Mouse (Mus musculus) liver, embryonic 13.5 days (tissue): ENCODE data around the gene Fam114a2. TPM values are rescaled to one million over a fixed set of nuclear protein-coding genes. Genes with fewer than 3 reads are reported as not detected.
A peak's percentile ranks its signal among the peaks of the same experiment; 100 is the strongest.

Experiments
- ATAC-seq: fragments of 200-750 bp; cut with Nextera tagmentation; 2 replicates; pipeline ENCODE4 v1.8.0; 2017; ENCODE audit warnings: low read depth, mild to moderate bottlenecking, moderate number of reproducible peaks, moderate library complexity
- DNase-seq: peaks from one replicate; pipeline ENCODE4 v3.0.0; 2022
- H3K27ac ChIP-seq: fragments of 300-500 bp; sonication (generic); 2 replicates; pipeline ENCODE4 v1.5.1; 2015; ENCODE audit warnings: moderate library complexity, mild to moderate bottlenecking, inconsistent platforms
- H3K27me3 ChIP-seq: fragments of 300-500 bp; sonication (generic); 2 replicates; pipeline ENCODE4 v1.6.1; 2015; ENCODE audit warnings: mild to moderate bottlenecking, inconsistent platforms
- H3K36me3 ChIP-seq: fragments of 300-500 bp; sonication (generic); 2 replicates; pipeline ENCODE4 v1.6.1; 2015; ENCODE audit warnings: mild to moderate bottlenecking, inconsistent platforms
- H3K4me1 ChIP-seq: fragments of 300-500 bp; sonication (generic); replicated peaks from 2 replicates; pipeline ENCODE4 v1.6.1; 2015; ENCODE audit warnings: inconsistent platforms
- H3K4me2 ChIP-seq: fragments of 300-500 bp; sonication (generic); 2 replicates; pipeline ENCODE4 v1.6.1; 2015; ENCODE audit warnings: inconsistent platforms, mild to moderate bottlenecking, moderate library complexity
- H3K4me3 ChIP-seq: fragments of 300-500 bp; sonication (generic); replicated peaks from 2 replicates; pipeline ENCODE4 v1.5.1; 2015; ENCODE audit warnings: mild to moderate bottlenecking, inconsistent platforms
- H3K9ac ChIP-seq: fragments of 300-500 bp; sonication (generic); 2 replicates; pipeline ENCODE4 v1.6.1; 2015; ENCODE audit warnings: mild to moderate bottlenecking, inconsistent platforms
- H3K9me3 ChIP-seq: fragments of 300-500 bp; sonication (generic); replicated peaks from 2 replicates; pipeline ENCODE4 v1.6.1; 2016; ENCODE audit warnings: inconsistent platforms
- WGBS: fragments of 180-500 bp; shearing (Covaris S2); methylation state at CpG from one replicate; pipeline ENCODE4 v1.1.7; 2015; ENCODE audit not compliant: insufficient replicate concordance; 5-methylcytosine and 5-hydroxymethylcytosine counted together
- polyA plus RNA-seq: library from polyadenylated mRNA; unstranded; fragments of >200 nt; fragmentation: Nextera tagmentation; extraction: Ambion mirVana; gene quantifications from 2 replicates; pipeline ENCODE4 v1.2.1, GENCODE M21; 2015

The Fam114a2 gene
- polyA plus RNA-seq, 1 experiment from 2014 or later: 31.3 TPM

DNA sequence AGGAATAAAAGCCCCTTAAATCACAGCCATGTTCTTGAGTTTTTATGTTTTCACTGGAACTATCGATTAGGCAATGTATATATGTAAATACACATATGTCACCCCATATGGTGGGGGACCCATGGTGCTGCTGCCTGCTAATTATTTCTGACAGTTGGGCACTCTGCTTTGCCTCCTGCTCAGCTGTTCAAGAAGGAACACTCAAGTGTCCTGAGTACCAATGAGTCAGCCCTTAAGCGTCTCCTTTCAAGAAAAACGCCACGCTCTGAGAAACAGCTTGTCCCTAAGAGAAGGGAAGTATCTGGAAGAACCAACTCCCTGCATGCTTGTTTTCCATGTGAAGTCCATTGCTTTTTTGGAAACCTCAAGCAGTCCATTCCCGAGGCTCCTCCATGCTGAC is 17.5 kb upstream of the Fam114a2 start:
- ATAC-seq (no peak), DNase-seq (no peak)
- Histone ChIP-seq H3K36me3 (peaks cover 12% of the 10 kb centered on the region), H3K4me2 (no peak overlapping the region), H3K27me3 (no peaks in the 10 kb centered on the region), H3K27ac (no peak overlapping the region), H3K4me1 (no peaks in the 10 kb centered on the region), H3K9me3 (no peaks in the 10 kb centered on the region), H3K4me3 (no peak overlapping the region), H3K9ac (no peak overlapping the region)
- WGBS: 85% methylated on average over 5 of the region's 5 CpGs

DNA sequence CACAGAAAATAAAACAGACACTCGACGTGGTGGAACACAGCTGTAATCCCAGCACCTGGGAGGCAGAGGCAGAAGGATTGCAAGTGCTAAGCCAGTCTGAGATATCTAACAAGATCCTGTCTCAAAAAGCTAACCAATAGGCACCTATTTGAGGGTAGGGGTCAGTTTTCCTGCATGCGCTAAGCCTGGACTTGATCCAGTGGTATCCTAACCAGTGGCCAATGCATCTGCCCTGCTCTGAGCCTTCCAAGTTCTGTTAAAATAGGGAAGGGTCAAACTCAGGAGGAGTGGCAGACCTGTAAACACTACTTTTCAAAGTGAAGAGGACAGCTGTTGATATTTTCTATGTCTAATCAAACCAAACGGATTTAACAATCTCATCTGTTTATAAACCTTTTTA is 13.9 kb upstream of the Fam114a2 start:
- Histone ChIP-seq H3K36me3 (peaks cover 33% of the 10 kb centered on the region), H3K4me1 (no peaks in the 10 kb centered on the region), H3K9me3 (no peaks in the 10 kb centered on the region), H3K9ac (no peak overlapping the region), H3K4me3 (no peak overlapping the region), H3K27ac (no peak overlapping the region), H3K4me2 (no peak overlapping the region), H3K27me3 (no peaks in the 10 kb centered on the region)
- 79% methylated on average over 4 of the region's 4 CpGs for WGBS
- DNase-seq (no peak), ATAC-seq (no peak)

DNA sequence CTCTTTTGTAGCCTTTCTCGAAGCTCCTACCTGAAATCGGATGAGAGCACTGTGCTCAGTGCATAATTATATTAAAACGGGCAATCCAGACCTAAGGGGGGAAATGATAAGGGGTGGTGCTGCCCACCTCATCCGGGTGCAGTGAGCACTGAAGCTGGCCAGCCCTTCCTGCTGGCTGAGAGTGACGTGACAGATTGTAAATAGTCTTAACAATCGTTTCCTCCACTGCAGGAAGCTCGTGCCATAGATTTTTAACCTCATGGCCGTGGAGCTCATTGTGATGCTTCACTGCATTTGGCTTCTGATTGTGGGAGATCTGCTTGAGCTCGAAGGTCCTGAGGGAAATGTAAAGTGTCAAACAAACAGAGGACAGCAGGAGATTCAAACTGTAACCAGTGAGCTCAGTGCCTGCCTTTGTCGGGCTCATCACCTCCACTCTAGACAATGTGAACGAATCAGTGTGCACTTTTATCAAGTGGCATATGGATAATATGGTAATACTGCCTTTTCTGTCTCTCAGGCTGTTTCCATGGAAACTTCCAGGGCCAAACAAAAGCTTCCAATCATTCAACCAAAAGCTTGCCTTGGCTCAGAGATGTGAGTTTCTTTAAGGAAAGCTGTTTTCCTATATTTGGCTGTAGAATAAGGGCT is 13.0 kb upstream of the Fam114a2 start:
- H3K9me3 ChIP-seq: no peaks in the 10 kb centered on the region
- no peak for ATAC-seq
- no peak overlapping the region for H3K27ac ChIP-seq
- no peak overlapping the region for H3K4me3 ChIP-seq
- 51% methylated on average over 11 of the region's 11 CpGs for WGBS
- H3K4me2 ChIP-seq: no peak overlapping the region
- DNase-seq: no peak
- no peak overlapping the region for H3K9ac ChIP-seq
- no peaks in the 10 kb centered on the region for H3K27me3 ChIP-seq
- H3K36me3 ChIP-seq: peaks cover 33% of the 10 kb centered on the region
- no peaks in the 10 kb centered on the region for H3K4me1 ChIP-seq

DNA sequence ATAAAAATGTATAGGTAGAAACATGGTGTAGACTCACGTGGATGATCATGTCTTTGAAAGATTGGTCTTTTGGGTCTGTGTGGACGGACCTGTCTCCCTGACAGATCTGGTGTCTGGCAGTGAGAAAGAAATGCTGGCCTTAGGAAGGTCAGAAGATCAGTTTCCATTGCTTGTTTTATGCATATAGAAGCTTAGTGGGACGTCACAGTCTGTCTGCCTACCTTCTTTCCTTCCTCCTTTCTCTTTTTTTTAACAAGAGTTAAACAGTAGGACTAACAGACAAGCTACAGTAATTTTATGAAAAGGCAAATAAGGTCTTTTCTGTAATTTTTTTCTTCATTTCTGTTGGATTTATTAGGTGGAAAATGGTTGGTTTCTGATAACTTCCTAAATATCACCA is 10.7 kb upstream of the Fam114a2 start:
- Histone ChIP-seq H3K27me3 (no peaks in the 10 kb centered on the region), H3K9me3 (no peaks in the 10 kb centered on the region), H3K27ac (no peak overlapping the region), H3K4me1 (peaks cover 6% of the 10 kb centered on the region; the same call in 1 of the 2 replicates), H3K9ac (no peak overlapping the region), H3K4me2 (no peak overlapping the region), H3K4me3 (no peak overlapping the region), H3K36me3 (peaks cover 33% of the 10 kb centered on the region)
- DNase-seq (no peak), ATAC-seq (no peak)
- WGBS: 72% methylated on average over 3 of the region's 3 CpGs

DNA sequence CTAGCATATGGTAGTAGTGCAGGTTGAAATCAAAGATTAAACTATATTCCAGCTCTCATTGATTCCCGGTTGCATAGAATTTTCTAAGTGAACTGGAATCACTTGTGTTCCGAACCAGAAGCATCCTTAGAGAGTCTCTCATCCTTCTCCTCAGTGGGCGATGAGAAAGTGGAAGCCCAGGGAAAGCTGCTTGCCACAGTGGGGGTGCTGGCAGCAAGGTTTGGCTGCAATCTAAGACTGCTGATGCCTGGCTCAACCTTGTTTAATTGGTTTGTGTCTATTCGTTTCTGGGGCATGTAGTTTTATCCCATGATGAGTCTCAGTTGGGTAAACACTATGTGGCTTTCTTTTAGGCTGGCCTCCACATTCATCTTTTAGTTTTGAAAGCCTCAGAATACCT is 9.1 kb upstream of the Fam114a2 start:
- WGBS: 63% methylated on average over 4 of the region's 4 CpGs

DNA sequence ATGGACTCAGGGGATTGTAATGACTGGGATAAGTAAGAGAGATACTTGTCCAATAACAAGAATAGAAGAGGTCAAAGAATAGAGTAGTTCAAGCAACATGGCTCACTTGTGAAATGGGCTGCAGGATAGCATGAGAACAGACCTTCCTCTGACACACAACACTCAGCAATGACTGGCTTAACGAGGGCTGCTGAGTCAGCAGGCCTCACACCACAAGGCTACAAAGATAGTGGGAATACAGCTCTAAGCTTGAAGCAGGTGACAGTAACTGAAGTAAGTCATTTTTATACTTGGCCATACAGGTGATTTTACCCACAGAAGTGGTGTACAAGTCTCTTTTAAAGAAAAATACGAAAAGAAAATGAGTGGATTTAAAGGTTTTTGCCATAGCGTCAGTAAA is 7.5 kb upstream of the Fam114a2 start:
- no peak for DNase-seq

More for the DNA sequence above, 9.1 kb upstream of the Fam114a2 start:
- Histone ChIP-seq H3K27ac (no peak overlapping the region), H3K9me3 (no peaks in the 10 kb centered on the region), H3K9ac (no peak overlapping the region), H3K4me2 (no peak overlapping the region), H3K4me3 (no peak overlapping the region), H3K36me3 (peaks cover 27% of the 10 kb centered on the region), H3K4me1 (peaks cover 12% of the 10 kb centered on the region; the same call in 1 of the 2 replicates), H3K27me3 (no peaks in the 10 kb centered on the region)
- DNase-seq (no peak), ATAC-seq (no peak)

DNA sequence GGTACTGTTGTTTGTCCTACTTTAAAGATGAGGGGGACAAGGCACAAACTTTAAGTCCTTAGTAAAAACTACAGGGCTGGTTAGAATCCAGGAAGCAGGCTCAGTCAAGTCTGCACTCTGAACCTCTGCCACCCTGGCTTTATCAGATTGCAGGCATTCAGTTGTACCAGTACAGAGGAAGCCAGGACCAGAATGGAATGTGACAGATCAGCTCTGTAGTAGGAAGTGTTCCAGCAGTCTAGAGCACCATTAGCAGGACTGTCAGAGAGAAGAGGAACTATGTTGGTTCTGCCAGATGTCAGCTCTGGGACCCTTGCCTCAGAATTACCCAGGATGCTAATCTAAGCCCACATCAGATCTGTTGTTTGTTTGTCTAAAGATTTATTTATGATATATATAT is 6.2 kb upstream of the Fam114a2 start:
- H3K27me3 ChIP-seq: no peaks in the 10 kb centered on the region
- peaks cover 16% of the 10 kb centered on the region for H3K4me1 ChIP-seq
- H3K27ac ChIP-seq: no peak overlapping the region
- H3K4me3 ChIP-seq: no peak overlapping the region
- DNase-seq (no peak), ATAC-seq (no peak)
- peaks cover 13% of the 10 kb centered on the region for H3K36me3 ChIP-seq
- H3K9ac ChIP-seq: no peak overlapping the region
- H3K4me2 ChIP-seq: no peak overlapping the region
- no peaks in the 10 kb centered on the region for H3K9me3 ChIP-seq

More for the DNA sequence above, 7.5 kb upstream of the Fam114a2 start:
- 62% methylated on average over 3 of the region's 3 CpGs for WGBS
- Histone ChIP-seq H3K4me2 (no peak overlapping the region), H3K27ac (no peak overlapping the region), H3K9ac (no peak overlapping the region), H3K9me3 (no peaks in the 10 kb centered on the region), H3K36me3 (peaks cover 24% of the 10 kb centered on the region), H3K4me3 (no peak overlapping the region), H3K27me3 (no peaks in the 10 kb centered on the region), H3K4me1 (peaks cover 12% of the 10 kb centered on the region; the same call in 1 of the 2 replicates)
- ATAC-seq: no peak

DNA sequence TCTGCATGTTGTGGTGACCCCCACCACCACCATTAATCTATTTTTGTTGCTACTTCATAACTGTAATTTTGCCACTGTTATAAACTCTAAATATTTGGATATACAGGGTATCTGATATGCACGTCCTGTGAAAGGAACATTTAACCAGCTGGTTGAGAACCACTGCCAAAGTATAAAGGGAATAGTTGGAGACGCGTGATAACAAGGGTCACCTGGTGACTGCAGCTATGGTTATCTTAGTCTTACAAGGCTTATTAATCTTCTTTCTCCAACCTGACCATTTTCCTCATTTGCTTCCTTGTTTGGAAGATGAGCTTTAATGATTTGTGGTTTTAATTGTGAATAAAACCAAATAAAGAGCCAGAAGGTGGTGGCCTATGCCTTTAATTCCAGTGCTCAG is 5.0 kb upstream of the Fam114a2 start:
- H3K27ac ChIP-seq: no peak overlapping the region
- no peak overlapping the region for H3K9ac ChIP-seq
- 66% methylated on average over 3 of the region's 3 CpGs for WGBS

DNA sequence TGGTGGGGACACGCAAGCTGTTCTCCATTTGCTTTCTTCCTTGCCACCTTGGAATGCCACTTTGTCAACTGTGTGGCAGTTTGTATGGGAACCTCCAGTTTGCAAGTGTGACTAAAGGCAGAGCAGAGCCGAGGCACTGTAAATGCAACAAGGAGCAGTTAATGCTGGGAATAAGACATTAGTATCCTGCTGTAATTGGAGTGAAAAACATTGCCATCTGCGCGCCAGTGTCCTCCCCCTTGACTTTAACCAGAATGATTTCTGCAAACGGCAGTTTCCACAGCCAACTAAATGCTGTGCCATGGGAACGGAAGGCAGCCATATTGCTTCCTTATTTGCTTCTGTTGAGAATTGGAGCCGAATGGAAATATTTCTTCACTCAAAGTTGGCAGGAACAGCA is 3.6 kb upstream of the Fam114a2 start:
- Histone ChIP-seq H3K4me1 (peaks cover 32% of the 10 kb centered on the region), H3K27me3 (no peaks in the 10 kb centered on the region), H3K9me3 (no peaks in the 10 kb centered on the region), H3K27ac (no peak overlapping the region), H3K36me3 (0 out of 2 replicates have a peak, but pooled peaks cover 4% of the 10 kb centered on the region), H3K4me3 (no peak overlapping the region), H3K4me2 (no peak overlapping the region), H3K9ac (no peak overlapping the region)
- DNase-seq (no peak), ATAC-seq (no peak)
- WGBS: 81% methylated on average over 7 of the region's 7 CpGs

More for the DNA sequence above, 5.0 kb upstream of the Fam114a2 start:
- peaks cover 10% of the 10 kb centered on the region; the same call in 1 of the 2 replicates for H3K36me3 ChIP-seq
- H3K9me3 ChIP-seq: no peaks in the 10 kb centered on the region
- peaks cover 24% of the 10 kb centered on the region for H3K4me1 ChIP-seq
- no peak for ATAC-seq
- DNase-seq: no peak
- no peak overlapping the region for H3K4me3 ChIP-seq
- no peaks in the 10 kb centered on the region for H3K27me3 ChIP-seq
- no peak overlapping the region for H3K4me2 ChIP-seq

DNA sequence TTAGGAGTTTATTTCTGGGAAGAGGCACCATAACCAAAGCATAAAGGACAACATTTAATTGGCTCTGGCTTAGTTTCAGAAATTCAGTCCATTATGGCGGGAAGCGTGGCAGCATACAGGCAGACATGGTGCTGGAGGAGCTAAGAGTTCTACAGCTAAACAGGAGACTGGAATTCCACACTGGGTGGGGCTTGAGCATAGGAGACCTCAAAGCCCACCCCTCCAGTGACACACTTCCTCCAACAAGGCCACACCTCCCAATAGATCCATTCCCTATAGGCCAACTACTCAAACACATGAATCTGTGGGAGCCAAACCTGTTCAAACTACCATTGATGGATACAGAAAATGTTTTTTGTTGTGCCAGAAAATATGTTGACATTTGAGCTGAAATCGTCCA is 2.8 kb upstream of the Fam114a2 start:
- WGBS: 87% methylated on average over 3 of the region's 3 CpGs
- H3K4me2 ChIP-seq: no peak overlapping the region
- DNase-seq: no peak

DNA sequence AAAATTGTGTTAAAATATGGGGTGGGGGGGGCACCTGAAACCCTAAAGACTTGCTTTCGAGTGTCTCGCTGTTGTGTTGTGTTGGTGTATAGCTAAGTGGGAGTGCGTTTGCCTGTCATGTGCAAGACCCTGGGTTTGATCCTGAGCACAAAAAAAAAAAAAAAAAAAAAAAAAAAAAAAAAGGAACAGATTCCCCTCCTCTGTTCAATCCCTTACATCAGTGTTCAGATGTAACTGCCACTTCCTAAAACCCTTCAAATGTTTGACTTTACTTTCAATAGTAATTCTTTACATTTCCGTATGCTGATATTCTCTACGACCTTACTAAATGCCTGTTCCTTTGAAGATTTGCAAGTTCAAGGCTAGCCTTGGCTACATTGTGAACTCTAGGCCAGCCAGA is 887 bp upstream of the Fam114a2 start:
- H3K4me1 ChIP-seq: peaks cover 31% of the 10 kb centered on the region
- no peak overlapping the region for H3K27ac ChIP-seq
- ATAC-seq (no peak), DNase-seq (no peak)
- H3K9me3 ChIP-seq: no peaks in the 10 kb centered on the region
- H3K27me3 ChIP-seq: no peaks in the 10 kb centered on the region
- peak overlapping the region; percentile 80 for H3K4me2 ChIP-seq
- WGBS: 69% methylated on average over 5 of the region's 5 CpGs
- H3K4me3 ChIP-seq: peak overlapping the region; percentile 95
- H3K9ac ChIP-seq: peak overlapping the region; percentile 90
- H3K36me3 ChIP-seq: 0 out of 2 replicates have a peak, but pooled peaks cover 4% of the 10 kb centered on the region

More for the DNA sequence above, 2.8 kb upstream of the Fam114a2 start:
- Histone ChIP-seq H3K9me3 (no peaks in the 10 kb centered on the region), H3K27me3 (no peaks in the 10 kb centered on the region), H3K4me1 (peaks cover 35% of the 10 kb centered on the region), H3K36me3 (0 out of 2 replicates have a peak, but pooled peaks cover 4% of the 10 kb centered on the region), H3K9ac (no peak overlapping the region), H3K27ac (no peak overlapping the region), H3K4me3 (no peak overlapping the region)
- ATAC-seq: no peak

DNA sequence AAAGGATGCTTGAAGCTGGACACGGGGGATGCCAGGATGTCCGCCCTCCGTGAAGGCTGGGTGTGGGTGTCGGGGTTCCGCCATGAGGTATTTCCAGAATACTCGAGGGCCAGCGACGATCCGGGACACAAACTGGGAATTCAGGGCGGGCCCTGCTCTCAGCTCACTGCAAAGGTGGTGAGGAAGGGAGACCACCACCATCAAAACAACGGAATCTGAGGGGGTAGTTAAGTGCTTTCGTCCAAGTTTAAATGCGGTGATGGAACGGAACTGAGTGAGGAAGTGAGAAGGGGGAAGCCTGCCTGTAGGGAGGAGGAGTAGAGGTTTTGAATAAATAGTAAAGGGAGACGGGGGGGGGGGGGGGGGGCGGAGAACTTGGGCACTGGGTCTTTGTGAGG is 333 bp upstream of the Fam114a2 start:
- WGBS: under 1% methylated on average over 16 of the region's 16 CpGs
- Histone ChIP-seq H3K4me2 (peak overlapping the region; percentile 80), H3K9me3 (no peaks in the 10 kb centered on the region), H3K4me3 (peak overlapping the region; percentile 95), H3K27me3 (no peaks in the 10 kb centered on the region), H3K4me1 (peaks cover 26% of the 10 kb centered on the region), H3K27ac (peak overlapping the region; percentile 62), H3K9ac (peak overlapping the region; percentile 90), H3K36me3 (0 out of 2 replicates have a peak, but pooled peaks cover 4% of the 10 kb centered on the region)
- ATAC-seq (no peak; the same call in none of the 2 replicates), DNase-seq (no peak)
